Mouse (Mus musculus) T-cell, adult 2 months (primary cell): ENCODE data around the gene Cadps.

Experiments
- DNase-seq: peaks from one replicate; pipeline ENCODE4 v3.0.0; 2022; ENCODE audit warnings: low spot score

Gene Cadps

DNA sequence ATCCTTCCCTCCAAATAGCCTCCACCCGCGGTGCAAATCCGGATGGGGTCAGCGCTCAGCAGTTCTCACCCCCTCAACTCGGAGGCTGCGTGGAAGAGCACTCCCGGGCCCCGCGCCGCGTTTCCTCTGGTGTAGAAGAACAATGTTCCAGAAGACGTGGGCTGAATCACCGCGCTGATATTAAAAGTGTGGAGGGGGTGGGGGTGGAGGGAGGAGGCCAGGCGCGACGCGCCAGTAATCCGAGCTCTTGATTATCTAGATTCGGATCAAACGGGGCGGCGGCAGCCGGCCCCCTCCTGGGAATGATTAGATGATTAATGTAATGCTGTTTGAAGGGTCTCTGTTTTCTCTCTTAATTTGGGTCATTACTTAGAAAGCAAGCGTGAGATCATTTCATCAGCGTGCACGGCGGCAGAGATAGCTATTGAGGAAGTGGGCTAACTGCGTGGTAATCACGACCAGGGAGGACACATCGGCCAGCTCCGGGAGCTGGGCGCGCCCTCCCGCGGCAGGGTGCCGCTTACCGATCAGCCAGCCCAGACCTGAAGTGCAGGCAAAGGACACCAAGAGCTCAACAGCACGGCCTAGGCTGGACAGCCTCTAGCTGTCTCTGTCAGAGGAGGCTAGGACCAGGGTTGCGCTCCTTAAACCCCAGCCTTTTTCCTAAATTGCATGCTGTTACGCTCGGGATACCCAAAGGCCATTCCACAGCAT, 481.6 kb downstream of the Cadps start:
- no peak for DNase-seq

DNA sequence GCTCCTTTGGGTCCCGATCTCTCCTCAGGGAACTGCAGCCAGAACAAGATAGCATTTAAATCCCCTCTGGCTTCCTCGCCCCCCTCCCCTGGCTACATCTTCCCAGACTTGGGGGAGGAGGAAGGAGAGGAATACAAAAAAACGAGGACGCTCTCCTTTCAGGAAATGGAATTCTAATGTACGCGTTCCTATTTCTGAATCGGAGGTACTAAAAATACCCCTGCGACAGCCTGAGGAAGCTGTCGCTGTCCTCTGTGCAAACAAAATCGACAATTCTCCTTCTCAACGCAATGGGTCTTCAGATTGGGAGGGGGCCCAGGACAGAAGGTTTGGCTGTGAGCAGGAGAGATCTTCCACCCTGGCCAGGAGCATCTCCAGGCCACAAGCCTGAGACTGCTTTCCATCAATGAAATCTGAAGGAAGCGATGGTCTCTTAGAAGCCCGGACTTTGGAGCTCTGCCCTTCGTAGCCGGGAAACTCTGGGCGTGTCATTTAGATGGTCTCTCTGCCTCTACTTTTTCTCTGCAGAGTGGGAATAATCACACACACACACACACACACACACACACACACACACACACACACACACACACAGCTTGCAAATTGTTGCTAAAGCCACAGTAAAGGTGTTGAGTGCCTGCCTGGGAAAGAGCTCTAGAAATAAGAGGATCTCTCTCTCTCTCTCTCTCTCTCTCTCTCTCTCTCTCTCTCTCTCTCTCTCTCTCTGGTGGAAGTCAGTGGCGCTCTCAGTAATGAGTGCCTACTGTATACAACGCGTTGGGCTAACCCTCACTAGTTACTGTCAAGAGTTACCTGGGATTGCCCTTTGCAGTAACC, 482.4 kb downstream of the Cadps start:
- DNase-seq = no peak

DNA sequence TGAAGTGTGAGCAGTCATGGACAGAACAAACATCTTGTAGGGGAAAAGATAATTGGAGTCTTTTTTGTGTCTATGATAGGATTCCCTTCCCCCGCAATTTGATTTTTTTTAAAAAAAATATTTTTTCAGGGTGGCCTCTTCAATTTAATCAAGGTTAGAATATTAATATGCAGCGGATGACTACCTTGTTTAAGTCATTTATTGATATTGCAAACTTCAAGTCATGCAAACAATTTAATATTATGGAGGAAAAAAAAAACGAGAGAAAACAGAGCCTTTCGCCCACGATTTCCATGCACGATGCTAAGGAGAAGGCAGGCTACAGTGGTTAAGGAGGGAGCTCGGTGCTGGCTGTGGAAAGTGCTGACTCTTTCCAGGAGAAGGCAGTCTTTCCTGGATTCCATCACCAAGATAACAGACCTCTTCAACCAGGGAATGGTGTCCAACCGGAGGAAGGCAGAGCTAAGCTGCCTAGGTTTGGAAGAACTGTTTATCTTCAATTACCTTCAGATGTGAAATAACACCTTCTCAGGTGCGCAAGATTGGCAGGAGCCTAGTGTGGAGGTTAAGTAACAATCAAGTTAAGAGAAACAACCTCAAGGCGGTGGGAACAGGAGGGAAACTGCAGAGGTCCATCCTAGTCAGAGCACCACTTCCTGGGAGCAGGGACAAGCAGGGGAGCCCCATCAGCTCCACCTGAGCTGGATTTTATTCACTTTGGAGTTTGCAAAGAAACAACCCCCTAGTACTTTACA, 483.9 kb downstream of the Cadps start:
- no peak for DNase-seq

DNA sequence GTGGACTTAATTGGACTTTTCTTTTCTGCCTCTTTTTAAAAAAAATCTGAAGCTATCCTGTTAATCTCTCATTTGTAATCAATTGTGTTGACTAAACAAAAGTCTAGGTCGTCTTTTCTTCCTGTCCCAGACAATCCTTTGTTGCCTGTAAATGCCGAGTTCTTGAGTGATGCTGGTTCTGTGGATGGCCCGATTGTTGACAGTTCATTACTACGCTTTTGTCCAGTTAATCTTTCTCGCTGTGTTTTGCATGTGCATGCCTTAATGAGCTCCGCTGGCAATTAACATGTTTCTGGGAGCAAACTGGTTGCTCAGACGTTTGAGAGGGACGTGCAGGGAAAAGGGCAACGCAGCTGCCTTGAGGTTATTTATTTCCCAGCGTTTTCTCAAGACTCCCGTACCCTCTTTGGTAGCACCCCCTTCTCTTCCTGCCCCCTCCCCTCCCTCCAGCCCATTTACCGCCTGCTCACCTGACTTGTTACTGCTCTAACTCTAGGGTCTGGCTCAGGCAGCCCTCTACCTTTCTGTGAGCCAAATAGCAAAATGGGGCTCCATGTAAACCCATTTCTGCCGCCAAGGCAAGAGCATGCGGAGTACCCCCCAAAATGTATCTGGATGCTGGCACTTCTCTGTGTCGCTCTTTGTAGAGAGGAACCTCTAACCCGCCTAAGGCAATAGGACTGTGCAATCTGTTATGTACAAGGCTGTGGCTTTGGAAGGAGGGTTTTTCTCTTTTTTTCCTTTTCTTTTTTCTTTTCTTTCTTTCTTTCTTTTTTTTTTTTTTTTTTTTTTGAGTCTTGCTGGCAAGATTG, 484.7 kb downstream of the Cadps start:
- DNase-seq = no peak

DNA sequence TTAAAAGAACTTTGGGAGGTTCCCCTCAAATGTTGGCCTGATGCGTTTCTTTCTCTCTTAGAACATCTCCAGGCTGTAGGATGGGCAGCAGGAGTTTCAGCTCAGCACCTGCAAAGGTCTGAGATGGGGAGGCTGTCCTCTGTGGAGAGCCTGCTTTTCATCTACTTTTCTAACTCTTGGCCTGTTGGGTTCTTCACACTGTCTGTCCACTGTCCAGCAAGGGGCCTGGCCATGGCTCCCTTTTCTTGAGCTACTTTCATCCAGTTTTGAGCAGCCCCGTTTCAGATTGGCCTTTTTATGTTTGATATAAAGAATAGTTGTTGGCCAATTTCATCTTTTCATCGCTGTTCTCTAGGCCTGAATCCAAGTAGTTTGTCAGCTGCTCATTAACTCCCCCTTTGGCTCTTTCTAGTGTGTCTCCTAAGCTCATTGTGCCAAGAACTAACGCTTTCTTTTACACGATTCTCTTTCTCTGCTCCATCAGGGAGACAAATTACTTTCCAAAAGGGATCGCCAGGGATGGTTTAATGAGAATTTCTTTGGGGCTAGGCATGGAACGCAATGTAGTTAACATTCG, 485.4 kb downstream of the Cadps start:
- DNase-seq = no peak

DNA sequence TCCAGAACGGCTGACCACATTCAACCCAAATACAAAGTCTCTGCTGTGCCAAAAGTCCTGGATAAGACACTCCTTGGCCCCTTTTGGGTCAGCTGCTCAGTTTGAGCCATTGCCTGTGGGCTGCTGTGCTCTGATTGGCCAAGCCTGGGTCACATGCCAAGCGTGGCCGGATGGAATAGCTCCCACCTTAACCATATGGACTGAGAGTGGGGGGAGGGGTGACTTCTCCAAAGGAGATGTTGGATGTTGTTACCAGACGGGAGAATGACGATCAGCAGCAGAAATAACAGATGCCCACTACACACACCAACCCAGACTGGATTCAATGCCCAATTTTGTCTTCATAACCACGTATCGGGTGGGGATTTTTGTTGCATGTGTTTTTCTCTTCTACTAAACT, 488.0 kb downstream of the Cadps start:
- no peak for DNase-seq

DNA sequence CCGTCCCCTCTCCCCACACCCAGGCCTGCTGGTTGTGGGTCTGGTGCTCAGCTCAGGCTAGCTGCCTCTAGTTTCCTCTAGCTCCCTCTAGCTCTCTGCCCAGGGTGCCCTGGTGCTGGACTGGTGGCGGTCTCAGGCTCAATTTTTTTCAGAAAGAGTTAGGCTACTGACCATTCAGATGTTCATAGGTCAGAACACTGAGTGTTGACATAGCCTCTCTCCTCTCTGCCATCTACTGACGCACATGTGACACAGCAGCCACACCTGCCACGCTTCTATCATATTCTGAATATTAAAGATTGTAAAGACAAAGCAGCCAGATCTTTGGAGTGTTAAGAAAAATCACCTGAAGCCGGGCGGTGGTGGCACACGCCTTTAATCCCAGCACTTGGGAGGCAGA, 489.3 kb downstream of the Cadps start:
- DNase-seq = no peak
